ENCODE assay signal across 12 mouse cellular contexts in the genomic region with DNA sequence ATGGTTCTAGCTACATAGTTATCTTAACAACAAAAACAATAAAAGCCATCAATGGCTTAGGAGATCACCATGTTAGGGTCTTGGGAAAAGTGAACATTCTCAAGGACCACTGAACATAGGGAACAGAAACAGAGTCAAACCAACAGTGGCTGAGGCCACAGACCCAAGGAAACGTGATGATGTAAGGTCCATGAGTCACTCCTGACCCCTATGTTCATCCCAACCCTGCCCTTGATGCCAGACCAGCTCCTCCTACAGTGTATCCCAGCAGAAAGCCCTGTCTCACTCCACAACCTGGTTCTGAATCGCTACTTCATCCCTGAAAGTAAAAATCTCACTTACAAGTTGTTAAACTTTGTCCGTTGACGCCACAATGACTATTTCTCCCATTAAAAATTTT.
DNase-seq lines count a peak whose midpoint lies in the region.
"Had no signal": no experiment of that assay in that cellular context is flagged by ENCODE, and none has a peak within 500 bp of the region (broad histone marks: within the 10 kb centered on the region; RNA-seq: fewer than 3 reads in every experiment).

No protein-coding gene starts in this region.

- DNase-seq in adrenal gland, adult (ENCODE audit: inconsistent age in 2 of 2, low spot score in 1 of 2): peak; percentile 46 to 85
- no peak for DNase-seq in adrenal gland, postnatal 25 days
- DNase-seq in adrenal gland, adult 8-10 months: peak; percentile 55
- no peak for DNase-seq in adrenal gland, postnatal 4 days (ENCODE audit: low spot score in 2 of 2)
- peak; percentile 58 for DNase-seq in 3T3-L1 (ENCODE audit: low read depth, low spot score)
- peak; percentile 41 to 59 for DNase-seq in adrenal gland, postnatal 36 days
- DNase-seq in right cerebral cortex, postnatal 36 days (ENCODE audit: low spot score in 2 of 2): no peak
- DNase-seq: cerebellum, adult 11 months; cerebellum, adult 18-20 months; cerebellum, adult 8-10 months; cerebellum, adult 9-11 months; embryo, embryonic 11 days had no signal

Comparison
In these comparisons a context has a peak if more than half of its experiments do, and no peak if none do; other contexts are left out.
1. DNase-seq: peak in adrenal gland, adult (2 of 2), adrenal gland, adult 8-10 months (single experiment), 3T3-L1 (single experiment) and adrenal gland, postnatal 36 days (2 of 2); none in adrenal gland, postnatal 25 days (single experiment), adrenal gland, postnatal 4 days (0 of 2) and right cerebral cortex, postnatal 36 days (0 of 2).